Mouse (Mus musculus) neutrophil, adult 5-6 weeks (primary cell): ENCODE data around the gene Gm5795. TPM values are rescaled to one million over a fixed set of nuclear protein-coding genes. Genes with fewer than 3 reads are reported as not detected.
"Not testable (repeated sequence)": the region's sequence is repeated elsewhere in the genome, so short reads cannot be mapped to it uniquely, and the experiment has no call there.

Experiments used
- ATAC-seq: fragments of 151-379, 151-347 bp; 2 replicates; pipeline ENCODE4 v1.8.0; 2017; ENCODE audit warnings: mild to moderate bottlenecking, moderate TSS enrichment; ENCODE audit not compliant: insufficient number of reproducible peaks, poor library complexity, low FRiP score, severe bottlenecking; ENCODE audit errors: extremely low read depth
- total RNA-seq: library from RNA; stranded (forward); fragments of 200-1000 nt; gene quantifications from 2 replicates; pipeline ENCODE4 v1.2.3, GENCODE M21; 2017

Gene Gm5795
- total RNA-seq, result not detected in 2 replicates

DNA sequence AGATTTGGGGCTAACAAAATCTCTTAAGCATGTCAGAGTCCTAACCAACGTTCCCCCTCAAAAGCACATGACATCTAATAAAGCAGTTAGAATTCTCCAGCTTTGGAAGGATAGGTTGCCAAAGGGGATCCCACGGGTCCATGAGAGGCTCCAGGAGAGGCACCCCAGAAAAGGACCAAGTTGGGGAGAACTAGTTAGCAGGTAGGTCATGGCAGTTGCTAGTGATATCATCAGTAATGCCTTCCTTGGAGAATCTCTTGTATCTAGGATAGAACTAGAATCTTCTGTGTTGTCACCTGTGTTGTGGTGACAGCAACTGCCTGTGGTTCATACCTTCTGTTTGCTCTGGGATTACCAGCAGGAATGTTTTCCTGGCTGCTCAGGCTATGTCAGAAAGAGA lies at the start of gene Gm5795:
Gm5795 (plus strand) TSS at position 301 of the 400 bp plus-strand sequence.
- not testable (repeated sequence) for ATAC-seq

DNA sequence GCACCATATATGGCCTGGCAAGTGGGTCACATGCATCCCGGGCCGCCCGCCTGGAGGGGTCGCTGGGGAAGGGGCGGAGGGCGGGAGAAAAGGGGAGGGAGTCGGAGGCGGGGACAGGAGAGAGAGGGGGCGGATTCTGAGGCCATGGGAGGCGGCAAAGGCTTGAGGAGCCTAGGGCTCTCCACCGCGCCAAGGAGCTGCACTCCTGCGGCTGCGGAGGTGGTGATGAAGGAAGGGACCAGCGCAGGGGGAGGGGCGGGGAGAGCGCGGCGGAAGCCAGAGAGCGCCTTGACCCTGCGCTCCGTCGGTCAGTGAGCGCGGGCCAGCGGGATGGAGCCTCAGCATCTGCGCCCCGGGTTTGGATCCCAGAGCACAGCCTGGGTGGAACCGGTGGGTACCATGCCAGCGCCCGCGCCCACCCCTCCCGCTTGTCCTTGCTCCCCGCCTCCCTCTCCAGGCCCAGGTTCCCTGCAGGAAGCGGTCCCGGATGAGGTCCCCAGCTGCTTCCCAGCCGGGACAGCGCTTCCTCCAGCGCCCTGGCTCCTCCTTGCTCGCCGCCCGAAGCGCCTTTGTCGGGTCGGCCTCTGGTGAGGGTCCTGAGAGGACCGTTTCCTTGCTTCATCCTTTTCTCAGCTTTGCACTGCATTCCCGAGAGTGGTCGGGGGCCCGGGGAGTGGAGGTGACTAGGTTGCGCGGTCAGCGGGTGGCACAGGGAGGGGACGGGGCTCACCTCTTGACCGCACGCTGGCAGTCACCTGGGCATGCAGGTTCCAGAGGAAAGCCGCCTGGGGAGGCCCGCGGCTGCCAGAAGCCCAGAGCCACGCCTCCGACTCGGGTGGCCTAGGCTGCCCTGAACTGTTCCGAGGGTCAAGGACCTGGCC lies 20.5 kb downstream of the Gm5795 start, which contains the start of gene D830030K20Rik:
D830030K20Rik (plus strand) TSS at position 217 of the 881 bp plus-strand sequence.
- ATAC-seq, result not testable (repeated sequence)

DNA sequence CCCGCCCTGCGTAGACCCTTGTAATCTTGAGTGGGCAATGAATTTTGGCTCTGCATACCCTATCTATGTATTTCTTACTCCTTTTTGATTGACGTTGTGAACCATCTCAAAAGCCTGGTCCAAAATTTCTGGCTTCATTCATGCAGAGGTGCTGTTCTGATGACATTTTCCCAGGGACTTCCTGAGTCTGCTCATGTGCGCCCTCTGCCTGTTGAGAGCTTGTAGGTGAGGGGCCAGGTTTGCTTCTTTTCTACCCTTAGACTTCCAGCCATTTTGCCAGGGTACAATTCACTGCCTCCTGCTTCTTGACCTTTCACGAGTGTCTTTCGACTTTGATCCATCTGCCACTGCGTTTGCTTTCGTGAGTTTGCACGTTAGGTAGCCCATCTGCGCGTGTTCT lies 21.3 kb downstream of the Gm5795 start:
- ATAC-seq, result not testable (repeated sequence)

Other genes starting within 250 kb of the Gm5795 start
- 0.49 TPM in 1 of 2 replicates, not detected in the other for gene Gm2888, start 158.3 kb upstream of the Gm5795 start, total RNA-seq
- gene Gm2897, start 139.0 kb upstream of the Gm5795 start, total RNA-seq, result not detected in 2 replicates
- gene Gm10340, start 54.3 kb upstream of the Gm5795 start, total RNA-seq, result not detected in 2 replicates
- gene D830030K20Rik, start 20.2 kb downstream of the Gm5795 start, total RNA-seq, result not detected in 2 replicates
- not detected in 2 replicates for gene Gm2956, start 144.4 kb downstream of the Gm5795 start, total RNA-seq
- gene Gm10413, start 206.8 kb downstream of the Gm5795 start, total RNA-seq, result not detected in 2 replicates
- not detected in 2 replicates for gene Gm10409, start 224.4 kb downstream of the Gm5795 start, total RNA-seq
- gene Gm3005, start 239.8 kb downstream of the Gm5795 start, total RNA-seq, result not detected in 2 replicates